Mouse (Mus musculus) lung, postnatal 0 days (tissue): ENCODE data around the gene Ccdc146.

Source experiments
- CTCF ChIP-seq: IDR thresholded peaks from 2 replicates; pipeline ENCODE4 v1.5.1; 2016; ENCODE audit warnings: antibody characterized with exemption, mild to moderate bottlenecking
- EP300 ChIP-seq: IDR thresholded peaks from 2 replicates; pipeline ENCODE4 v1.6.1; 2016; ENCODE audit warnings: antibody characterized with exemption, mild to moderate bottlenecking, control low read depth

DNA sequence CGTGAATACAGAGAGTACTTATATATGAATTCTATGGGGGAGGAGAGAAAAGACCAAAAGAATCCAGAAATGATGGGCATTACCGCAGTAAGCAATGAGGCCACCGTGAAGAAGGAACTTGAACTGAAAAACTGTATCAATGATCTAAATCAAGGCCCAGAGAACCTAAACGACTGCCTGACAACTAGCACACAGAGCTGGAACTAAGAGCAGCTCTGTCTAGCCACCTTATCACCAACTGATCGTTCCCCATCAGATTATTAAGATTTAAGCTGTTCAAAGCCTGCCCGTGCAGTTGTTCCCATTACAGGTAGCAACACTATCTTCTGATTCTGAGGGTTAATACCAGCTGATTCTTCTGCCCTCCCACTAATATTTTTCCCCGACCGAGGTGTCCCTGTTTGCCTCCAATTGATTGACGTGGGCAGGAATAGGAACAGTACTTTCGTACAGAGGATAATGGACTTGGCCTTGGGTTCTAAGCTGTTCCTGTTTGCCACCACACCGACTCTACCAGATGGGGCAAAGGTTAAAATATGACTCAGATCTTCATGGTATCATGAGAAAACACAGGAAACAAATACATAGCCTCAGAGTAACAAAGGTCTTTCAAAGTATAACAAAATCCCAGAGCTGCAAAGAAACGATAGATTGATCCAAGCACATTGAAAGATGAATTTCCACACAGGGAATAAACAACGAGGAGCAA is 40.1 kb downstream of the Ccdc146 start:
- TF ChIP-seq CTCF (no peak), EP300 (no peak)
